Mouse (Mus musculus) kidney, postnatal 10 days (tissue): ENCODE measurements at regions not wholly inside any gene's neighbourhood (a gene's known extent, or its start where the extent isn't known, plus 50 kb on each side); places are given as distances from the start of the nearest gene placed in this dataset.

ENCODE experiments used
- DNase-seq: peaks from one replicate; pipeline ENCODE4 v3.0.0; 2021; ENCODE audit warnings: mixed read lengths

DNA sequence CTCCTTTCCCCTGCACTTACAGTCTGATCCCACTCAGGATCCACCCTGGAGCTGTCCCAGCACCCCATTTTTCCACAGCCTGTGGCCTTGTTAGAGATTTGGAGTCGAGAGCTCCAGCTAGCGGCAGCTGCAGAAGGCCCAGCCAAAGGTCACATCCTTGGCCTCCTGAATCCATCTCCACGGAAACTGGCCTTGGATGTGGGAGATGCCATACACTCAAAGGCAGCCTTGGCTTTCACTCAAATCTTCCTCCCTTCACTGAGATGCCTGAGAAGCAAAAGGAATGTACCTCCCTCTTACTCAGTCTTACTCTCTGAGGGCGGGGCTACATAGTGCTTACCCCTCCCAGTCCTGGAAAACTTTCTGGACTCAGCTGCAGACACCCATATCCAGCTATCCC, 56.2 kb upstream of the Ky start:
- no peak for DNase-seq

DNA sequence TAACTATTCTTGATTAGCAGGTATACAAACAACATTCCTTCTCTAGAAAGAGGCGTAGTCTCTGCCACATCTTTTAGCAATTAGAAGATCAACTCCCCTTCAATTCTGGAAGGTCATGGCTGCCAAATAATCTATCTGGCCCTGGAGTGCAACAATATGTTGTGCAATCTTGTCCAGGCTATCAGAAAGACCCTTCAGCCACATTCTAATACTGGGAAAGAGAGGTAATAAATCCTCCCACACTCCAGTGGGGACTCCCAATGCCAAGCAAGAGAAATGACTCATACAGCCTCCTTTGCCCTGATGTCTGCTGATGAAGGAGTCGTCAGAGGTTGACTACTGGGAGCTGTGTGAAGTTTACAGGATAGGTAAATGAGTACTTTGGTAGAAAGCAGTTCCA, 59.5 kb upstream of the Ky start:
- DNase-seq, result no peak

DNA sequence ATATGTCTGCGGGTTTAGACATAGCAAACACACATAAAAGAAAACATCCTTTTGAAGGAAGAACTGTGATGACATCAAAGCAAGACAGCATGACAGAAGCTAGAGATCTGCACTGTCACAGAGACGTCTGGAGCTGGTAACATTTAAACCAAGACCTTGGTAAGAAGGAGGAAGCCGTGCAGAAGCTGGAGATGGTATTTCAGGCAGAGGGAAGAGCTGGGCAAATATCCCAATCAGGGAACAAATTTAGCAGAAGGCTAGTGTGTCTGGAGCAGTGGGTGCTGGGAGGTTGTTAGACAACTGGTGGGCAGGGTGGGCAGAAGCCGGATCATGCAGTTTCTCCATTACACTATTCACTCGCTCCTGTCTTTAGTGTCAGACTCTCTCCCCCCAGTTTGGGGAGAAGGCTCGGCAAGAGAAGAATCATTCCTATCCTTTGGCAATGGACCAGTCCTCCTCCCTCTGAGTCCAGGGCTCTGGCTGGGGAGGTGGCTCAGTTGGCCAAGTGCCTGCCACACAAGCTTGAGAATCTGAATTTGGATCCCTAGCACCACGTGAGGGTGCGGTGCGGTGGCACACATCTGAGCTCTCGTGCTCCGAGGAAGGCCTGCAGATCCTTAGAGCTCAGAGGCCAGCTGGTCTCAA, 63.2 kb upstream of the Ky start:
- no peak for DNase-seq

DNA sequence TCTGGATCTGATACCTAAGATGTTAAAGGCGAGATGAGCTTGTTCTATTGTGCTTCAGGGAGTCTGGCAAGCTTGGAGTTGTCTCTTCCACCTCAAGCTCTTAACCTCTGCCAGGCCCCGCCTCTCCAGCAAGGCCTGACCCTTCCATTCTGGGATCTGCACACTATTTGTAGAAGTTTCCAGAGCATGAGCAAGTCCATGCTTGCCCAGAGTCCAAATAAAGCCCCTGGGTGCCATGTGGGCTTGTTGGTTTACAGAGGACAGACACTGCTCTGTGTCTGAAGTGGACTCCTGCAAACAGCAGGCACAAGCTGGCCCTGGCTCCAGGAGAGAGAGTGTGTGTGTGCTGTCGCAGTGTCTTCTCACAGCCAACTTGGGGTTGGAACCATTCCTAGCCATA, 67.9 kb upstream of the Ky start:
- DNase-seq, result no peak

DNA sequence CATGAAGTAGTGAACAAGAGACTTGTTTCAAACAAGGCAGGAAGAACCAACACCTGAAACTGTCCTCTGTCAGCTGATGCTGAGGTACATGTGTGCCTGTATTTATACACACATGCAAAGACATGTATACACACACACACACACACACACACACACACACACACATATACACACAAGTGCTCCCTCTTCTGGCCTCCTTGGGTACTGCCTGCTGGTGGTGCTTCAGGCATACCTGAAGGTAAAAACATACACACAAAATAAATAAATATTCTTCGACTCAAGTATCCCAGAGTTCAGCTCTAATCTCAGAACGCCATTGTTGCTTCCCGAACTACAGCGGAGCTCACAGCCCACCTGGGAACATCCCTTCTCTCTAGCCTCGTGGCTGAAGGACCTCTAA, 69.2 kb upstream of the Ky start:
- peak; percentile 22 for DNase-seq

DNA sequence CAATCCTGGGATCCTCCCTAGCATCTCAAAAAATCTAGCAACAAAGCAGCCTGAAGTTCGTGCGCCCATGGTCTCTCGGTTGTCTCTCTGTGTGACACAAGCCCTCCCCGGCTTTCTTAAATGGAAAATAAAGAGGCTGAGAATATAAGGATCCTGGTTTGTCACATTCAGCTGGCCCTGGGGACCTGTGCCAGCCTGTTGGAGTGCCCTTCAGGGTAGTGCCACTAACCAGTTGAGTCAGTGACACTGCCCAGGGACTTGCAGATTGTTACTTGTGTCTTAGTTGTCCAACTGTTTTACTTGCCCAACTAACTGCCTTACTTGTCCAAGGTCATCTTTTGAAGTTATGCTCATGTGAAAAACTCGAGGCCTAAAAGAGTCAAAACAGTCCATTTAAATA, 73.5 kb upstream of the Ephb1 start:
- DNase-seq, result no peak

DNA sequence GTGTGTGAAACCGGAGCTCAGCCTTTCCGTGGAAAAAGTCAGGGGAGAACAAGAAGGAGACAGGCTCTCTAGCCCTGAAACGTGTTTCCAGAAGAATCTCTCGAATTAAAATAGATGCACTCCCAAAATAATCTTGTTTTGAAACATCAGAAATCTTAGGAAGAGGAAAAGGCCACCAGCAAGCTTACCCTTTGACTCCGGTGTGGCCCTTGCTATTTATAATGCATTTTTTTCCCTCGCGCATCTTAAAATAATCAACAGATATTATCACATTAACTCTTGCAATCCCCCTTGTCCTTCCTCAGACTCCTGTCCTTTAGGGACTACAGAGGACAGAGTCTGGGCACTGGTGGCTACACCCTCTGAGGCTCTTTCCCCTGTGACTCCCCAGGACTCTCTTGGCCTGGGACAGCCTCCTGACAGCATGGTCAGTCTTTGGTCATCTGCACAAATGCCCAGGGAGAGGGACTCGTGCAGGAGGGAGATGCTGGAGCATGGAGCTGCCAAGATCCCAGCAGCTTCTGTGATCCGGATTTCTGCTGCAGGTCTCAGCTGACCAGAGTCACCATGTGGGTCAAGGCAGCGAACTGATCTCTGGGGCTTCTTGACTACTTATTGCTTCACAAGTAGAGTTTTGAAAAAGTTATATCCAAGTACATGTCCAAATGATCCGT, 70.3 kb upstream of the Ephb1 start:
- DNase-seq, result no peak

DNA sequence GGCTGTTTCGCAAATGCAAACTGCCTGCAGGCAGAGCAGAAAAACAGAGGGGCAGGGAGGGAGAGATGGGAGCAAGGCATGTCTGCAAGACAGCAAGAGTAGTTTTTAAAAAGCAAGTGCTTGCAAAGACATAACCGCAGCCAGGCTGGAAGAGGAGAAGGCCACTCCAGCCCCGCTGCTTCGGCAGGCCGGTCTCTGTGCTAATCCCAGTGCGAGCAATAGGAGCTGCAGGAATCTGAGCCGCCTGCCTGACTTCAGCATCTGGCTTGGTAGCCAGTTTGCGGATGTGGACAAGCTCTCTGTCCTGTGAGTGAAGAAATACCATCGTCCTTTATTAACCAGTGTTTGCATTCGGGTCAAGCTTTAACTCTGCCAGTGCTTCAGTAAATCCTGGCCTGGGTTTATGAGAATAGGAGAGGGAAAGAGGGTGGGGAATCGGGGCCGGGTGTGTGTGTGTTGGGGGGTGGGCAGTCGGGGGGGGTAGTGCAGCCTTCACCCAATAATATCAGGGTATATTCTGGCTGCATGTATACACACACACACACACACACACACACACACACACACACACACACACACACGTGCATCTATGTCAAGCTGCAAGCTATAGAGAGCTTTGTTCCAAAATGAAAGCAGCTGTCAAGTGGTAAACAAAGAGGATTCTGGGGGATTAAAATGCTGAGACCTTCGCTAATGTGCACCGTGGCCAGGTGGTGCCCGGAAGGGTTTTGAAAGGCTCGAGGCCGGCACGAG, 69.6 kb upstream of the Ephb1 start:
- DNase-seq, result peak; percentile 56

DNA sequence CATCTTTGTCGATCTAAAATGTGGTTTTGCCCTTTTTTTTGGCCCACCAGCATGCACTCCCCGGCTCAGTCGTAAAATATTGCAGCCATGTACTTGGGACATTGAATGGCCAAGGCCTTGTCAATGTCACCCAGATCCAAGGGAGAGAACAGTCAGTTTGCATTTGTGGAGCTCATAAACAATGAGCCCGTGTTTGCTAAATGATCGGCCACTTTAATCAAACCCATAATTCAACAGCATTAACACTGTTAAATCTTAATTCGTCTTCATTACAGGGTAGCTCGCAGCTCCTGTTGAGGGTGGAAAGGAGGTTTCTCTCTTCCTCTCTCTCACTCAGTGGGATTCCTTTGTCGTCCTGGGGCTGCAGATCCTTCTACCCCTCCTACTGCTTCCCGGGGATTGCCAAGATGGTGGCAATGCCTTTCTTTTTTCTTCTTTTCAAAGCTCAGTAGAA, 69.0 kb upstream of the Ephb1 start:
- DNase-seq, result no peak

DNA sequence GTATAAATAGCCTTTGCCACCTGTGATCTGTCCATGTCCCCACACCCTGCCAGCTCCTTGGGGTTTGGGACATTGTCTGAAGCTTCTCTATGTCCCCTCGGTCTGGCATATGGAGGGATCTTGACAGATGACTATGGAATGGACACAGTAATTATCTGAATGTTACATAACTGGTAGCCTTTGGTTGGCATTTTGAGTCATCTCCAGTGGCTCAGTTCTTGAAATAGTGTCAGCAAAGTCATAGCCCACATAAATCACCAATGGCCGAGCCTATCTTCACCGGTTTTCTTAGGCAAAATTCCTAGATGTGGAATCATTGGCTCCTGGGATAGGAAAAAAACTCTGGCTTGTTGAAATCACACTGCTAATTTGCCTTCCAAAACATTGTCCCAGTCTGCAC, 67.3 kb upstream of the Ephb1 start:
- no peak for DNase-seq

DNA sequence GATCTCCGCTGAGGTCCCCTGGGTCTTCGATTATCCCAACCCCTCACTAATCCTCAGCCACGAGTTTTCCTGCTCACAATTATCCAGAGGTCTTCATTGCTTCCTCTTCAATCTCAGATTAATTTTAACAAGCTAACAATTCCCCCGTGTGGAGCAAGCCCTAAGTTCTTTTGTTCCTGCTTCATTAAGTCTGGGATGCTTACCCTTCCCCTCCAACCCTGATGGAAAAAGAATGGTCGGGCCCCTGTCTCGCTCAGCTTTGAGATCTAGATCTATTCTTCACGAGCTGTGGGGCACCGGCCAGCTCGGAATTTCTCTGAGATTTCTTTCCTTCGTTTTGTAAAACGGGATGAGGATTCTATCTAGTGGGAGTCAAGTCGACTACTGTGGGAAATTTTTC, 65.7 kb upstream of the Ephb1 start:
- DNase-seq, result no peak

DNA sequence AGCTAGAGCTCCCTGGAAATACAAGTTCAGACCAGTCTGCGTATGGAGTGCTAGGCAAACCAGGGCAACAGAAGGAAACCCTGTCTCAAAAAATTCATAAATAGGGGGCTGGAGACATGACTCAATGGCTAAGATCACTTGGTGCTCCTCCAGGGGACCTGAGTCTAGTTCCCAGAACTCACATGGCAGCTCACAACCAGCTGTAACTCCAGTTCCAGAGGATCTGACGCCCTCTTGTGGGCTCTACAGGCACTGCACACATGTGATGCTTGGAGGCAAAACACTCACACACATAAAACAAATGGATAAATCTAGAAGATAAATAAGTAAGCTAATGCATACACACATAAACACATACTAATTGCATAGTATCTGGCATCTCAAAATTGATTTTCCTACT, 59.1 kb upstream of the Ephb1 start:
- DNase-seq, result no peak

DNA sequence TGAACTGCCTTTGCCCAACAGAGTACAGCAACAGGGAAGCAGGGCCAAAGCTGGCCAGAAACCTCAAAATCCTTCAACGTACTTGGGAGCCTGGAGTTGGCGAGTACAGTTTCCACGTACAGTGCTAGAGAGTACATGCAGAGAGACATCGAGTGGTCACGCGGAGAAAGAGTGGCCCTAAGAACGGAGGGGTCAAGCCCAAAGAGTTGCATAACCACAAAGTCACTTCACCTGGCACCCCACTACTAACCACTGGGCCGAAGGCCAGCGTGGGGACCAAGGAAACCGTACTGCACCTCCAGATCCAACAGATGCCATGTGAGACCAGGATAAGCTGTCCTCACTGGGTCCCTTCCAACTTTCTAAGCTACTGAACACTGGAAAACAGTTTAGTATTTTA, 56.2 kb upstream of the Ephb1 start:
- no peak for DNase-seq

DNA sequence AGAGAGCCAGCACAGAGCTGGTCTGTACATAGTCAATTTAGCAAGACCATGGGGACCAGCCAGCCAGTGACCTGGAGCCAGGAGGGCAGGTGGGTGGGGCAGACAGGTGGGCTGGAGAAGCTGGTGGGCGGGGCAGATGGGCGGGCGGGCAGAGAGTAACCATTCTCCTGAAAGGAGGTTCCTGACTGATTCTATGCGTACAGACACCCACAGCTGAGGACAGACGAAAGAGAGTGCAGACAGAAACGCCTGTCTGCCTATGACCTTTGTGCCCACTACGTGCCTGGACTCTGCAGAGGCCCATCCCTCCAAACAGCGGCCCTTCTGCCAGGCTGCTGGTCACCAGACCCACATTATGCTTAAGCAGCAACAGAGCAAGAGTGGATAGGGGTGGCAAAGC, 51.5 kb upstream of the Ephb1 start:
- DNase-seq, result peak; percentile 68
